ENCODE assay signal across 18 mouse cellular contexts in genomic region chr13:98005611-98006218, GRCm38 (mm10).
A peak's percentile ranks its signal among the peaks of the same experiment; 100 is the strongest.
DNase-seq lines count a peak whose midpoint lies in the region; ATAC-seq and TF ChIP-seq lines count a peak whose summit lies in the region.
"Had no signal": no experiment of that assay in that cellular context is flagged by ENCODE, and none has a peak within 500 bp of the region (broad histone marks: within the 10 kb centered on the region; RNA-seq: fewer than 3 reads in every experiment).

No protein-coding gene starts in this region.

- H3K9me3 ChIP-seq in heart, embryonic 11.5 days (replicated peaks; ENCODE audit: control insufficient read depth, low read length), result no peaks in the 10 kb centered on the region
- H3K9me3 ChIP-seq in kidney, embryonic 15.5 days (replicated peaks), result no peaks in the 10 kb centered on the region
- H3K9me3 ChIP-seq: embryonic facial prominence, embryonic 13.5 days; limb, embryonic 10.5 days; midbrain, embryonic 13.5 days had no signal

- TF ChIP-seq CTCF in kidney, adult 2 months (conservative IDR thresholded peaks at IDR 0.05; ENCODE audit: insufficient read depth, insufficient read length, low read depth, low read length), result no peak

- TF ChIP-seq POLR2A in kidney, adult 2 months (IDR thresholded peaks at IDR 0.05; ENCODE audit: low read depth, low read length), result no peak

- H3K36me3 ChIP-seq in heart, embryonic 11.5 days (ENCODE audit: control insufficient read depth, insufficient read depth, low read length), result no peaks in the 10 kb centered on the region
- H3K36me3 ChIP-seq in kidney, adult 2 months (ENCODE audit: control insufficient read depth, insufficient read depth, low read length), result no peaks in the 10 kb centered on the region
- no peaks in the 10 kb centered on the region for H3K36me3 ChIP-seq in kidney, embryonic 15.5 days
- H3K36me3 ChIP-seq: embryonic facial prominence, embryonic 13.5 days; limb, embryonic 10.5 days; midbrain, embryonic 13.5 days had no signal

- H3K27ac ChIP-seq in heart, embryonic 11.5 days (ENCODE audit: low read depth, low read length), result no peak overlapping the region
- no peak overlapping the region for H3K27ac ChIP-seq in kidney, adult 2 months (ENCODE audit: insufficient read depth, low read depth, low read length)
- H3K27ac ChIP-seq in kidney, embryonic 15.5 days, result no peak overlapping the region
- H3K27ac ChIP-seq: embryonic facial prominence, embryonic 13.5 days; kidney, postnatal 0 days; limb, embryonic 10.5 days; midbrain, embryonic 13.5 days had no signal

- no peak overlapping the region for H3K4me3 ChIP-seq in heart, embryonic 11.5 days (ENCODE audit: low read depth, low read length)
- no peak overlapping the region for H3K4me3 ChIP-seq in kidney, adult 2 months (ENCODE audit: insufficient read depth, low read depth, low read length)
- H3K4me3 ChIP-seq in kidney, embryonic 15.5 days (replicated peaks), result no peak overlapping the region
- H3K4me3 ChIP-seq: embryonic facial prominence, embryonic 13.5 days; limb, embryonic 10.5 days; midbrain, embryonic 13.5 days had no signal

- H3K4me1 ChIP-seq in heart, embryonic 11.5 days (ENCODE audit: control insufficient read depth, insufficient read depth, low read length), result peaks cover 8% of the 10 kb centered on the region; the same call in 1 of the 2 replicates
- peaks cover 60% of the 10 kb centered on the region for H3K4me1 ChIP-seq in kidney, adult 2 months (ENCODE audit: control insufficient read depth, insufficient read depth, low read length)
- peaks cover 42% of the 10 kb centered on the region for H3K4me1 ChIP-seq in kidney, embryonic 15.5 days

- ATAC-seq in heart, embryonic 11.5 days (replicated peaks; ENCODE audit: insufficient number of reproducible peaks, low FRiP score, low TSS enrichment), result no peak
- no peak for ATAC-seq in kidney, embryonic 15.5 days (replicated peaks; ENCODE audit: low FRiP score)
- ATAC-seq: liver, postnatal 0 days; midbrain, embryonic 13.5 days had no signal

- no peak overlapping the region for H3K4me2 ChIP-seq in heart, embryonic 11.5 days
- no peak overlapping the region for H3K4me2 ChIP-seq in kidney, embryonic 15.5 days
- H3K4me2 ChIP-seq: embryonic facial prominence, embryonic 13.5 days; midbrain, embryonic 13.5 days had no signal

- H3K9ac ChIP-seq in heart, embryonic 11.5 days (ENCODE audit: low read depth, low read length), result no peak overlapping the region
- H3K9ac ChIP-seq in kidney, embryonic 15.5 days, result no peak overlapping the region
- H3K9ac ChIP-seq: embryonic facial prominence, embryonic 13.5 days; liver, postnatal 0 days; midbrain, embryonic 13.5 days had no signal

- 76% methylated on average over 5 of the region's 5 CpGs for WGBS in heart, embryonic 11.5 days (ENCODE audit: insufficient replicate concordance)
- WGBS in kidney, adult 2 months, result 30% methylated on average over 5 of the region's 5 CpGs
- 79% methylated on average over 5 of the region's 5 CpGs for WGBS in kidney, embryonic 15.5 days

- DNase-seq in heart, adult 11 months, result peak; percentile 82
- DNase-seq in kidney, adult 2 months, result peak; percentile 74
- peak; percentile 36 for DNase-seq in 3T3-L1 (ENCODE audit: low read depth, low spot score)
- peak; percentile 34 for DNase-seq in kidney, postnatal 14 days
- DNase-seq in cerebellum, adult 9-11 months, result no peak
- DNase-seq in embryo, embryonic 10 days (ENCODE audit: low spot score), result no peak
- DNase-seq: adrenal gland, postnatal 10 days; cerebellum, adult 9-10 months; gastrocnemius, postnatal 25 days; heart, postnatal 10 days; liver, postnatal 0 days; thymus, postnatal 25 days had no signal

- H3K27me3 ChIP-seq in heart, embryonic 11.5 days (ENCODE audit: control insufficient read depth, insufficient read depth, low read length), result no peaks in the 10 kb centered on the region
- H3K27me3 ChIP-seq in kidney, adult 2 months (replicated peaks; ENCODE audit: control insufficient read depth, insufficient read depth, low read length), result no peaks in the 10 kb centered on the region
- no peaks in the 10 kb centered on the region for H3K27me3 ChIP-seq in kidney, embryonic 15.5 days
- H3K27me3 ChIP-seq: embryonic facial prominence, embryonic 13.5 days; midbrain, embryonic 13.5 days had no signal

Comparison
In these comparisons a context has a peak if more than half of its experiments do, and no peak if none do; other contexts are left out.
1. DNase-seq: peak in heart, adult 11 months (single experiment), kidney, adult 2 months (single experiment), 3T3-L1 (single experiment) and kidney, postnatal 14 days (single experiment); none in cerebellum, adult 9-11 months (single experiment) and embryo, embryonic 10 days (single experiment).